Mouse (Mus musculus): Measurements from ENCODE around the gene Plcl2.
"Not testable (repeated sequence)": the region's sequence is repeated elsewhere in the genome, so short reads cannot be mapped to it uniquely, and the experiment has no call there.

Plcl2 gene

GRCm38 (mm10) chr17:50678748-50679147 lies 169.5 kb downstream of the Plcl2 start:
- no peak for DNase-seq

GRCm38 (mm10) chr17:50679613-50680534 lies 170.7 kb downstream of the Plcl2 start:
- DNase-seq: no peak

GRCm38 (mm10) chr17:50682696-50683095 lies 173.5 kb downstream of the Plcl2 start:
- no peak for DNase-seq

DNA sequence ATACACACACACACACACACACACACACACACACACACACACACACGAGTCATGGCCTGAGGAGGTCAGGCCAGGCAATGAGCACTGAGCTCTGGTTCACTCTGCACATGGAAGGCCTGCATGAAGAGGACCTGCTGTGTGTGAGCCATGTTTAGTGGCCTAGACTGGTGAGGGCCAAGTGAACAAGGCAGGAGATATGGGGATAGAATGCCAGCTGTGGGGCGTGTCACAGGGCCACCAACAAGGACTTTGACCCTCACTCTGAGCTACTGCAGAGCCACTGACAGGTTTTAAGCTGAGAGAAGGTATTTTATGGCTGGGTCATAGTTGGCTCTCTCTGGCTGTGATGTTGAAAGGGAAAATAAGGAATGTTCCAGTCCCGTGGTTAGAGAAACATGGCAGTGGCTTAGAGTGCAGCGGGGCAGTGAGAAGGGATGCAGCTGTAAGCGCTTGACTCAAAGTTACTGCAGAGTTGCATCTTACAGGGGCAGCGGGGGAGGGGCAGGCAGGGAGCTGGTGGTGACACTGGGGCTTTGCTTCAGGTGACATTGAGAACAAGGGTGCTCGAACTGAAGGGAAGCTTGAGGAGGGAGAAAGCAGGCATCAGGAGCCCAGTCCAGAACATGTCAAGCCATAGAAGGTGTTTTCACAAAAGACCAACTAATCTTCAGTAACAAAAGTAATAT lies 175.9 kb downstream of the Plcl2 start:
- DNase-seq: no peak

- DNase-seq: no peak
These were observed 178.5 kb downstream of the Plcl2 start for GRCm38 (mm10) chr17:50687670-50688069.

- no peak for DNase-seq
These were observed 178.9 kb downstream of the Plcl2 start for GRCm38 (mm10) chr17:50688135-50688534.

DNA sequence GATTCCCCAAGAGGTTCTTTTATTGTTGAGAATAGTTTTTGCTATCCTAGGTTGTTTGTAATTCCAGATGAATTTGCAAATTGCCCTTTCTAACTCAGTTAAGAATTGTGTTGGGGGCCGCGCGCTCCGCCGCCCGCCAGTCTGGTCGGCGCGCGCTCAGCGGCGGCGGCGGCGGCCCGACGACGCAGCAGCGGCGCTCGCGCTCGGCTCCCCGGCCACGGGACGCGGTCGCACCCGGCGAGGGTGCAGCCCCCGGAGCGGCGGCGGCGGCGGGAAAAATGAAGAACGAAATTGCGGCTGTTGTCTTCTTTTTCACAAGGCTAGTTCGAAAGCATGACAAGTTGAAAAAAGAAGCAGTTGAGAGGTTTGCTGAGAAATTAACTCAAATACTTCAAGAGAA lies 189.2 kb downstream of the Plcl2 start:
- not testable (repeated sequence) for DNase-seq

GRCm38 (mm10) chr17:50710497-50711222 lies 201.5 kb downstream of the Plcl2 start:
- DNase-seq: no peak

DNA sequence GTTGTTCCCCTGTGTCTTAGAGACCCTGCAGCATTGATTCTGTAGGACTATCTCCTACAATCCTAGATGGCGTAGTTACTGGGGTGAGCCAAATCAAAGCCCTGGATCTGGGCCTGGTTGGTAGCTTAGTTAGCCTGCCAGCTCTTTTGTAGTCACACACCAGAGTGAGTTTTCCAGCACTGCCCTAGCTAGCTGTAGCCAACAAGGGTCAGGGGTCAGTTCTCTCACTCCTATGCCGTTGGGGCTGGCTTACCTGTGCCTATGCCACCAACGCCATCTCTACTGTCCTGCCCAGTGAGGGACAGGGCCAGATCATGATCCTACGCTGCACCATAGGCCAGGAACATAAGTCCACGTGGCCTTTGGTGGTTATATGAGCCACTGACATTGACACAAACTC lies 208.4 kb downstream of the Plcl2 start:
- no peak for DNase-seq

DNA sequence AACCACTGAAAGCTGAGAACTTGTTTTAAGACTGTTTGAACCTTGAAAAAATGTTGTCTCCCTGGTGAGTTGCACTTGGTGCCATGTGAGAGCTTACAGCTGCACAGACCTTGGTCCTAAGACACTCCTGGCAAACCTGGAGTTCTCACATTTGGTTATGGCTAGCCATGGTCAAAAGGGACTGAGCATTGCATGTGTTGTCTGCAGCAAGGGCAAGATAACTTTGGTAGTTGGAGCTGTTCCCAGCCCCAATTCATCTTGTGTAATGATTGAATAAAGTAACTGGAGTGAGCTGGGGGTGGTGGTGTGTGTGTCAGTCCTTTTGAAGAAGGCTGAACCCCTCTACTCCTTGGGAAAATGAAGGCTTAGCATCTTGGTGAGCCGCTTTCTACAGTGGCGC lies 215.2 kb downstream of the Plcl2 start:
- DNase-seq: no peak

GRCm38 (mm10) chr17:50726265-50726664 lies 217.1 kb downstream of the Plcl2 start:
- DNase-seq: no peak

GRCm38 (mm10) chr17:50729031-50729430 lies 219.8 kb downstream of the Plcl2 start:
- DNase-seq: no peak

DNA sequence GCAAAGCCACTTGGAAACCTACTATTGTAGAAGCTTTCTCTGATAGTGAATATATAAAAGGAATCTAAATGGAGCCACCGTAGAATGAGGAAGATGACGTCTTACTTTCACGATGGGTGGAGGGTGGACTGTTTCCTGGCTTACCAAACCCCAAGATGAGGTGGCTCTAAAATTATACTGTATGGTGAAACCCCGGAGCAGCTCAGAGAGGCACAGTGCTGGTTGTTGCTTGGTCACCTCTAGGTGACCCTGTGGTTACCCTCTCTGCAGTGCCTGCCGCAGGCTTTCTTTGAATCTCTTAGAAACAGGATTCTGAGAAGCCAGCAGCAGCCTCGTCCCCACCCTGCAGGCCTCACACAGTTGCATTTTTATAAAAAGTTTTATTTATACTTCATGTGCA lies 220.4 kb downstream of the Plcl2 start:
- DNase-seq: no peak

DNA sequence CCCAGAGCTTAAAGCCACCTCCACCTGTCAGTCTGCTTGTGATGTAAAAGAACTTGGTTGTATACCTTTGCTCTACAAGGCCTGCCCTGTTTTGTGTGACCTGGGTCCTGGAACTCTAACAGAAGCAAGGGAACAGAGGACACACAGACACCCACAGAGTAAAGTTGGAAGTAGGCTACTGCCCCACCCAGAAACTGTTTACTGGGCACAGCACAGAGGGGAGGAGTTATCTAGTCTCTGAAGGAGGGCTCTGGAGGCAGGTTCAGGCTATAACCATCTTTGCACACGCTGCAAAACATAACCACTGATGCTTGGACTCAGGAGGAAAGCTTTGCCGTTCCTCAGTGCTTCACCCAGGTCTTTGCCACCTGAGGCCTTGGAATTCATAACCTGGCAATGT lies 221.7 kb downstream of the Plcl2 start:
- no peak for DNase-seq

- DNase-seq: peak; percentile 21 to 35
These were observed 222.7 kb downstream of the Plcl2 start for GRCm38 (mm10) chr17:50731876-50732275.

DNA sequence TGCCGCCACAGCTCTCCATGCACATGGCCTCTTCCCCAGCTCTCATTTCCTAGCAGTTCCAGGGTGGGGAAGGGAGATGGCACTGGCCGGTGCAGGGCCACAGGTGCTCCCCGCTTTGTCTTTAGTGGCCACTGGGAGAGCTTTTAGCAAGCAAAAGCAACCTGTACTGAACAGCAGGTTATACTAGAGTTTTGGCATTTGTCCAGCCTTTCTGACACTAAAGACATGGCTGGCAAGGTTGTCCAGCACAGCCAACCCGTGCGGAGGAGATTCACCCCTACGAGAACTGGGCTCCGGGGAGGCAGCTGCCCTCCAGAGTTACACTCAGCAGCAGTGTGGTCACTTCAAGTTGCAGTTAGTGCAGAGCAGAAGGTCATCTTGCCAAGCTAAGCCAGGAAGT lies 224.2 kb downstream of the Plcl2 start:
- no peak for DNase-seq

GRCm38 (mm10) chr17:50734781-50735180 lies 225.6 kb downstream of the Plcl2 start:
- no peak for DNase-seq

- no peak for DNase-seq
These were observed 226.3 kb downstream of the Plcl2 start for GRCm38 (mm10) chr17:50735382-50735954.

DNA sequence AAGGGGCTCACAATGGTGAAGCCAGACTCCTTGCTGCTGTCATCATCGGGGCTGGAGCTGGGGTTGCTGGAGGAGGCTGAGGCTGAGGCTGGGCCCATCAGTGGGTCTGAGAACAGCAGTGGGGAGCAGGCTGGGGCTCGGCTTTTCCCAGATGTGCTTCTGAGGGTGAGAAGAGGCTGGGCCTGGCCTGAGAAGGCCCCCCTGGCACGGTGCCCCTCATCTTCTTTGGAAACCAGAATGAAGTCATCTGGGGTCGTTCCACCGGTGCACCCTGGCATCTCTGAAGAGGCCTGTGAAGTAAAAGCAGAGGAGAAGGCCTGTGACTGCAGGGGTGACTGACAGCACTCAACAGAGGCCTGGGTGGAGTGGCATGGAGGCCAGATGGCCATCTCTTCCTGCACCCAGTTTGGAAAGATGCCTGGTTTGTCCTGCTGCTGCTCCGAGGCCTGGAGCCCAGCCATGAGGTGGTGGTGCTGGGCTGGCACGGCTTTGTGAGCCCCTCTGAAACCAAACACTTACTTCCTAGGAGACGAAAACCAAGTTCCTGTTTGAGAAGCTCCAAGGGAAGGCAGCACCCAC lies 226.8 kb downstream of the Plcl2 start:
- no peak for DNase-seq

DNA sequence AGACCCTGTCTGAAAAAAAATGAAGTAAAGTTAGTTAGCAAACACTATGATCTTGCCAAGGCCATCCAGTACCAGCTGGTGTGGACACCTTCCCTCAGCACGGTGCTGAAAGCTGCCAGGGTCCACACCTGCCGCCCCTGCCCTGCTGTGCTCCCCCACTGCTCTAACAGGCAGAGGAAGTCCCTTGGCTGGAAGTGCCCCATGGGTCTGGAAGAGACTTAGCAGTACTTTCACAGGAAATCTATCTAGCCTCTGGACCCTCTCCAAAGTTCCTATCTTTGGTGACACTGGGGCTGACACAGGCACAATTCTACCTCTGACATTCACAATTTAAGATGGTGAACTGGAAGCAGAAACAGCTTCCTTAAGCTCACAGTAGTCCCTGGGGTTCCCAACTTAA lies 227.9 kb downstream of the Plcl2 start:
- no peak for DNase-seq

Data from thymus, adult 18-20 months (tissue).